Mouse (Mus musculus) heart, adult 2 months (tissue): ENCODE measurements around the gene Tsx.

Source experiments
- CTCF ChIP-seq: fragments of 200-600 bp; IDR thresholded peaks from 2 replicates; pipeline ENCODE4 v1.8.1; 2022; ENCODE audit warnings: antibody characterized with exemption, mild to moderate bottlenecking, moderate library complexity
- EP300 ChIP-seq: fragments of 200-500 bp; IDR thresholded peaks from 2 replicates; pipeline ENCODE4 v1.6.1; 2011; ENCODE audit warnings: low read depth, low read length, control low read depth; ENCODE audit not compliant: insufficient read depth
- POLR2A ChIP-seq: fragments of 200-500 bp; IDR thresholded peaks from 2 replicates; pipeline ENCODE4 v1.6.1; 2011; ENCODE audit warnings: mild to moderate bottlenecking, low read depth, low read length, control low read depth; ENCODE audit not compliant: insufficient read depth

DNA sequence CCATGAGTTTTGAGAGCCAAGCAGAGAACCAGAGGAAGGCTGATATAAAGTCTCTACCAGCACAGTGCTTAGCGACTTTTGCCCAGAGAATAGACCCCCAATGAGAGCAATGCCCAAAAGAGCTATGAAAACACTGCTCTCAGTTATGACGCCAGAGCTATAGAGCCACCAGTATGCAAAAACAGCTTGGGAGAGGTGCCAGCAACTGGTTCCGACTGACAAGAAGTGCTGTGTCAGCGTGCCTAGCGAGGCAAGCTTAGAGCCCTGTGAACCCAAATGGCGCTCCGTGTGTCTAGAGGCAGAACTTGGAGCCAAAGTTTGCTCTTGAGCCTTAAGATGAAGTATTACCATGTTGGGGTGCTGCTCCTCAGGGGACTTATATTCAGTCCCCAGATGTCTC lies 13.4 kb downstream of the Tsx start:
- TF ChIP-seq CTCF (no peak), EP300 (no peak), POLR2A (no peak)
